Mouse (Mus musculus): ENCODE measurements around the gene Gpatch8.
A peak's percentile ranks its signal among the peaks of the same experiment; 100 is the strongest.

Gene Gpatch8

GRCm38 (mm10) chr11:102453131-102453530 lies 103.1 kb downstream of the Gpatch8 start:
- DNase-seq (ENCODE audit: low spot score in 2 of 2) = no peak

DNA sequence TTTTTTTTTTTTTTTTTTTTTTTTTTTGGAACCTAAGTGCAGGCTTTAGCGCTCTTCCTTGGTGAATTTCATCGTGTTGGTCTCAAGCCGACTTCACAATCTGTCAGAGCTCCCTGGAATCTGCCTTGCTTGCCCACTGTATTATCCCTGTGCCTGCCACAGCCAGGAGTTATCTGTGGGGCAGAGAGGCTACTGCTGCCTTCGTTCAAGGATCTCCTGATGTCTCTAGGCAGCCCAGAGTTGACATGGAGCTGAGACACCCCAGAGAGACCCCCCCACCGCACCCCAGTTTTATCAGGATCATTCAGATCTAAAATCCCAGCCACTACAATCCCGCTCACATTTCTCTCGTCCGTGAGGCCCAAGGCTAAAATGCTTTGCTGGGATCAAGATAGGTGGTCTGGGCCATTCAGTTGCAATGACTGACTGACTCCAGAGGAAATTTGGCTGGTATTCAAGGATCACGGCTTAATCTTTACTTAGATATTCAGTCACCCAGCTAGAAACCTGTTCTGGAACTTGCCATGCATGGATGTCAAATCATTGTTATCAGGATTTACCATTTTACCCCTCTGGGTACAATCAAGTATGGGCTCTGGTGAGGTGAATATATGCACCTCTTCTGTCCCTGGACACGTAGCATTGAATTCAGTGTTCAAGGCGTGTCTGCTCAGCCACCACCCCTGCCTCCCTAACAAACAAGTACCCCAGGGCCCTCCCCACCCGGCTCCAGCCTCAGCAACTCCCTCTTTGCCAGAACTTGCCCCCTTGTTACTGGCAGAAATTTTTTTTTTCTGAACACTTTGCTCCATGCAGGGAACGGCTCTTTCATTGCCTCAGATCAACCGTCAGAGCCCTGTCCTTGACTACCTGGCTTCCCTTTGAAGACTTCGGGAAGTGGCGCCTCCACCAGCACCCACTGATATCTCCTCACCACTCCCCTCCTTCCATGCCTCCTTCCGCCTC lies 106.9 kb downstream of the Gpatch8 start:
- no peak for DNase-seq (ENCODE audit: low spot score in 2 of 2)

- DNase-seq (ENCODE audit: low spot score in 2 of 2) = no peak
These were observed 107.9 kb downstream of the Gpatch8 start for GRCm38 (mm10) chr11:102448327-102448726.

- peak in 1 of 2 experiments; percentile 36 for DNase-seq (ENCODE audit: low spot score in 2 of 2)
These were observed 108.7 kb downstream of the Gpatch8 start, which contains the start of gene Fam171a2 for GRCm38 (mm10) chr11:102447497-102447896. TSS of gene Fam171a2 (minus strand) at chr11:102447682.

DNA sequence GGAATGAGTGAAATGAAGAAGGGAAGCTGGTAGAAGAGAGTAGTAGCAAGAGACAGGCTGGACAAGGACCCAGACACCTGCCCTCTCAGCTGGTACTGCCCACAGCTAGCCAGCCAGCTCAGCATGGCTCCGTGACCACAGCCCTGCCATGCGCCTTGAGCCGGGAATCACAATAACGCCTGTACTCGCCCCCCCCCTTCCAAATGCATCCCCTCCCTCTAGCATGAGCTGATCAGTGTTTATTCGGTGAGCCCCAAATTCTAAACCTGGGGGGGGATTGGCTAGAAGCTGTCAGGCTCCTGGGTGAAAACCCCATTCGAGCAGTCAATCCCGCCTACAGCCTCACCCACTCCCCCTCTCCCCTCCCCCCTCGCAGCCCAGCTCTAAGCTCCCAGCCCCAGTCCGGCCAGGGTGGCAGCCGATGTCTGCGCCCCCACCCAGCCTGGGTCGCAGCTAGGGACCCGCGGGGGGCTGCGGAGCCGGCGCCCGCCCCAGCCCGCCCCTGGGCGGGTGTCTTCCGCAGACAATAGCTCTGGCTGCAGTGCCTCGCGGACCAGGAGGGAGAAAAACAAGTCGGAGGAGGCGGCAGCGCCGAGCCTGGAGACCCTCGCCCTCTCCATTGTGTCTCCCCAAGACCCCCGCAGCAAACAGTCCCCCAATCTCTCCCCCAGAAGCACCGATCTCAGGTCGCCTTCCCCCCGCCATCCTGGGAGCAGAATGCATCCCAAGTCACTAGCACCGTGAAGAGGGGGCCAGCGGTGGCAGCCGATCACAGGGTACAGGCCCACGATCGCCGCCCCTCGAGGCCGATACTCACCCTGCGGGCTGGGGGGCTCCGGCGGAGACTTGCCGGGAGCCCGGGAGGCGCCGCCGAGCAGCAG lies 109.4 kb downstream of the Gpatch8 start:
- no peak for DNase-seq (ENCODE audit: low spot score in 2 of 2)

- DNase-seq (ENCODE audit: low spot score in 2 of 2) = no peak
These were observed 110.3 kb downstream of the Gpatch8 start for GRCm38 (mm10) chr11:102445891-102446361.

GRCm38 (mm10) chr11:102445264-102445890 lies 110.8 kb downstream of the Gpatch8 start:
- no peak for DNase-seq (ENCODE audit: low spot score in 2 of 2)

DNA sequence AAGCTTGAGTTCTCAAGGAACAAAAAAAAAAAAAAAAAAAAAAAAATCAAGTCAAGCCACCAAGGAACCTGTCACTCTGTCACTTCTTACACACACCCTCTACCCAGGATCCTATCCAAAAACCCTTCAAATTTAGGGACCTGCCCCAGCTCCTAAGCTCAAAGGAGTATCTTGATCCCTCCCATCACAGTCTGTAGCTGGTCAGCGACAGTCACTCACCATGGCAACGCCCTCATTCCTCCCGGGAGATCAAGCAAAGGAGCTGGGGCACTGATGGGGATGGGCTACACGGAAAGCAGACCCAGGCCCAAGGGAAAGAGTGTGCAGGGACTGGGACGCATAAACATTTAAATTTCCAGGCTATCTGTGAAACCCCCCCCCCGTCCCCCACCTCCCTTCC lies 111.4 kb downstream of the Gpatch8 start:
- DNase-seq (ENCODE audit: low spot score in 2 of 2) = no peak

GRCm38 (mm10) chr11:102444321-102444720 lies 111.9 kb downstream of the Gpatch8 start:
- DNase-seq (ENCODE audit: low spot score in 2 of 2) = no peak

- no peak for DNase-seq (ENCODE audit: low spot score in 2 of 2)
These were observed 112.5 kb downstream of the Gpatch8 start for GRCm38 (mm10) chr11:102443740-102444139.

- no peak for DNase-seq (ENCODE audit: low spot score in 2 of 2)
These were observed 114.1 kb downstream of the Gpatch8 start for GRCm38 (mm10) chr11:102442089-102442488.

DNA sequence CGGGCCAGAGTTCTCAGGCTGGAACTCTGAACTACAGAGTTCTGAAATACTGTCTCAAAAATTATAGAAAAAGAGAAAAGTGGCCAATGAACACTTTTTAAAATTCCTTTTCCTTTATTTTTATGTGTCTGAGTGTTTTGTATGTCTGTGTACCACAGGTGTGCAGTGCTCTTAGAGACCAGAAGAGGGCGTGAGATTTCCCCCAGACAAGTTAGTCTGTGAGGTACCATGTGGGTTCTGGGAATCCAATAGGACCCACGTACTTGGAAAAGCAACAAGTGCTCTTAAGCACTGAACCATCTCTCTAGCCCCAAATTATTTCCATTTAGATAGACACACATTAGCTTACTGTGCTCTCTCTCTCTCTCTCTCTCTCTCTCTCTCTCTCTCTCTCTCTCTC lies 114.8 kb downstream of the Gpatch8 start:
- DNase-seq (ENCODE audit: low spot score in 2 of 2) = no peak

GRCm38 (mm10) chr11:102440255-102440654 lies 115.9 kb downstream of the Gpatch8 start:
- DNase-seq (ENCODE audit: low spot score in 2 of 2) = no peak

DNA sequence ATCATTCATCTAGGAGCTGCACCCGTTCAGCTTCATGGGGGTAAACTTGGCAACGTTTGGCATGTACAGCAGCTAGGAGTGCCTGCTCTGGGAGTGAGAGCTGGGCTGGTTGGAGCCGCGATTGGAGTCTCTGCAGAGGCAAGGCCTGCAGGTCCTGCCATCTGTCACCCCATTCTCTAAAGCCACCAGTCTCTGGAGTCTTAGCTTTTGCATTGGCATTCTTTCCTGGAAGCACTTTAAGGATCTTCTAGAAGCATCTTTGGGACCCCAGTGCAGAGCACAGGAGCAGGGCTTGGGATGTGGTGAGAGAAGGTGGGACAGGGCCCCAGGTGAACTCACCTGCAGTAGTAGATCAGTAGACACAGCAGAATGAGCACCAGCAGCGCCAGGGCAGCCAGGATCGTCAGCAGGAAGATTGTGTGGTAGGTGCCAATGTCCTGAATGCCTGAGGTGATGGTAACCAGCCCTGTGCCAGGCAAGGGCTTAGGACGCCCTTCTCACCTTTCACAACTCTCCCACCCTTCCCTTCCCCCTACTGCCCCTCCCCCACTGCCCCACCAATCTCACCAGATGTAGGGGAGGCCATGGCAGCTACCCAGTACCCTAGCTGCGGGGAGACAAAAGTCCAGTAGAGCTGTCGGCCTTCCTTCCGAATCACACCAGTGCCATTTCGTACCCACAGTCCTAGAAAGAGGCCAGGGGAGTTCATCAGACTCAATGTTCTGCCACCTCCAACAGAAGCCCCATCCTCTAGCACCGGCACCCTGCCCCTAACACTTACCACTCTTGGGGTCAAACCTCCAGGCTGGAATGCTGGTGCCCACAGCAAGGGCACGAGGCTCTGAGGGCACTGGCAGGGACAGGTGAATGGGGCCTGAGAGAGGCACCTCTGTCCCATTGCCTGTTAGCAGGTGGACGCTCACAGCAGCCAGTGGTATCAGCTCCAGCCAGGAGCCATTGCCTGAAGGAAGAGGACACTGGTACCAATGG lies 116.8 kb downstream of the Gpatch8 start:
- no peak for DNase-seq (ENCODE audit: low spot score in 2 of 2)

DNA sequence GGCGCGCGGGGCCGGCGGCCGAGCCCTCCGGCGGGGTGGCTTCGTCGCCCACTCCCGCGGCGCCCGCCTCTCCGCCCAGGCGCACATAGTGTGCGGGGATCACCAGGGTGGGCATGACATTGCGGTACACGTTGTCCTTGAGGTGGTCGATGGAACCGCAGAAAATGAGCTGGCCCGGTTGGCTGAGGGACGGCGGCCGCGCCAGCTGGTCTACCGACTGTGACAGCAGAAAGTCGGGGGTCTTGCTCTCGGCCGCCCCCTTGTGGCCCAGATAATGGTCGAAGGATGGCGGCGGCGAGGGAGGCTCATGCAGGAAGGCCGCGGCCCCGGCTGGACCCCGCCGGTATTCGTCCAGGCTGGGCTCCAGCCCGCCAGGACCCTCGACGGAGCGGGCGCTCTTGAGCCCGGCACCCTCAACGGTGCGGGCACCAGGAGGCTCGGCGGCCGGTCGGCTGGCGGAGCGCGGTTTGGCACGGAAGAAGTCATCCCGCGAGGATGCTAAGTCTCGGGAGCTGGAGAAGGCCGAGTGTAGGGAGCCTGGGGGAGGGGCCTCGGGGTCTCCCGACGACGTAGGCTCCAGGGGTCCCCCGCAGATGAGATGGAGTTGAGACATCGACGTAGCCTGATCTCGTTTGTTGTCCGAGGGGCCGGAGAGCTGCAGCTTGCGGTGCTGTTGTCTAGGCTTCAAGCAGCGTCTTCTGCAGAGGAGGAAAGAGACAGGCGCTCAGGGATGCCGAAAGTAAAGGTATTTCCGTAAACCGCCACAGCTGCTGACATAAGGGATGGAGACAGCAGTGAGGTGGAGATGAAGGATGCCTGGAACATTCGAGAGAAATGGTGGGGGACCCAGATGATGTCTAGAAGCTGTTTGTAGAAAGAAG lies 117.7 kb downstream of the Gpatch8 start:
- DNase-seq (ENCODE audit: low spot score in 2 of 2) = peak in 1 of 2 experiments; percentile 47

DNA sequence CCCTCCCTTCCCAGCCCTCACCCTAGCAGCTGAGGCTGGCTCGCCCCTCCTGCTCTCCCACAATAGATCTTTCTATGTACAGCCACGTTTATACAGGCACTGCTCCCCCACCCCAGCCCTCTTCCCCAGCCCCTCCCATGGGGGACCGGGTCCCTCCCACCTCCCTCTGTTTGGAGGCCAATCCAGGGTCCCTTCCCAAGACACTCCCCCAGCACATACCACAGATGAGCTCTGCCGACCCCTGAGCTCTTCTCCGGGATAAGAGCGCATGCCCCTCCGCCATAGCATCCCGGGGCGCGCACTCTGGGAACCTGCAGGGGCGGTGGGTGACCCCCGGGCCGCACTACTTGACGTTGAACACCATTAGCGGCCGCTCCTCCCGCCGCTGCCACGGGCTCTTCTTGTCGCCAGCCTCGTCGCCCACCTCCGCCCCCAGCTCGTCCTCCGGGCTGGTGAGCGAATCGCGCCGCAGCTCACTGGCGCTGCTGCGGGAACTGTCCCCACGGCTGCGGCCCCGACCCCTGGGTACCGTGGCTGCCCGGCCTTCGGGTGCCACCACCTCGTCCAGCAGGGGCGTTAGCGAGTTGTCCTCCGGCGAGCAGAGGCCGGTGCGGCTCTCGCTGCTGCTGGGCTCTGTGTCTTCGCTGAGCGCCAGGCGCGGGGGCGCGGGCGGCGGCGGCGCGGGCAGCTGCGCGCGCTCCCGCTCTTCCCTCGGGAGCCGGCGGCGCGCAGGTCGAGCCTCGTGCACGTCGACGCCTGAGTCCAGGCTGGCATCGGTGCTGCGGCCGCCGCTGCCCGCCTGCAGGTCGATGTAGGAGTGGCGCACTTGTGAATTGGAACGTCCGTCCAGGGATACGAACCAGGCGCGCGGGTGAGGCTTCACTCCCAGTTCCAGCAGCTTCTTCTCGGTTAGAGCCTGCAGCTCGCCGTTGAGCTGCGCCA lies 118.8 kb downstream of the Gpatch8 start:
- DNase-seq (ENCODE audit: low spot score in 2 of 2) = no peak

DNA sequence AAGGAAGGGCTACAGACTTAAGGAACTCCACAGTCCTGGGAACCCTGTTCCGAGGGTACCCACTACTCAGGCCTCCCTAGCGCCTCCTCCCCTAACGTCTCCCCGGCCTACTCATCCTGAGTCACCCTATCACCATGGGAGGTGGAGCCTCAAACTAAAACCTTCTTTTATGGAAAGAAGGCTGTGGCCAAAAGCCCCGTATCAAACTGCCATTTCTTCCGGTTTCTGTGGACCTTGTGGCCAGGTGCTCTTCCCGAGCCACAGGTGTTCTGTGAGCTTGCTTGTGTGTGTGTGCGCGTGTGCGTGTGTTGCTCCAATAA lies 119.8 kb downstream of the Gpatch8 start:
- no peak for DNase-seq (ENCODE audit: low spot score in 2 of 2)

DNA sequence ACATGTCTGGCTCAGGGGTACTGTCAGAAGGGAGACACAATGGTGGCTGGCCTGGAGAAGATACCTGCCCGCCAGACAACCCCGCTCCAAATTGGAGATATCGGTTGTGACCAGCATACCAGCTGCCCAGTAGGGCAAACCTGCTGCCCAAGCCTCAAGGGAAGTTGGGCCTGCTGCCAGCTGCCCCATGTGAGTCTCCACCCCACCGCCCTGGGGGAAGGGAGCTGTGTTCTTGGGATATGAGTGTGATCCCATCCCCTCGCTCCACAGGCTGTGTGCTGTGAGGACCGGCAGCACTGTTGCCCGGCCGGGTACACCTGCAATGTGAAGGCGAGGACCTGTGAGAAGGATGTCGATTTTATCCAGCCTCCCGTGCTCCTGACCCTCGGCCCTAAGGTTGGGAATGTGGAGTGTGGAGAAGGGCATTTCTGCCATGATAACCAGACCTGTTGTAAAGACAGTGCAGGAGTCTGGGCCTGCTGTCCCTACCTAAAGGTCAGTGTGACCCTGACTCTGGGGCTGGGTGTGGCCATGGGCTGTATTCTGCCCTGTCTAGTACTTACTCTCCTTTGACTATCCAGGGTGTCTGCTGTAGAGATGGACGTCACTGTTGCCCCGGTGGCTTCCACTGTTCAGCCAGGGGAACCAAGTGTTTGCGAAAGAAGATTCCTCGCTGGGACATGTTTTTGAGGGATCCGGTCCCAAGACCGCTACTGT lies 120.3 kb downstream of the Gpatch8 start:
- DNase-seq (ENCODE audit: low spot score in 2 of 2) = no peak
